Mouse (Mus musculus): ENCODE measurements around the gene Olfr1155. TPM values are rescaled to one million over a fixed set of nuclear protein-coding genes. Genes with fewer than 3 reads are reported as not detected.

Gene Olfr1155
- total RNA-seq (2018; cell fraction: chromatin; rRNA removed) = not detected
- not detected for total RNA-seq (2018; cell fraction: cytosol; rRNA removed)
- not detected for total RNA-seq (2018; cell fraction: nucleus; rRNA removed)
- not detected in 3 replicates for polyA plus RNA-seq (2018)

- 100% methylated on average over 1 of the region's 1 CpGs for WGBS (ENCODE audit: missing documents)
- Histone ChIP-seq H3K27ac (no peak within 1 kb of the TSS), H3K79me2 (ENCODE audit: inconsistent target) (no peaks in the 10 kb centered on the region), H3K4me3 (ENCODE audit: inconsistent target) (no peak within 1 kb of the TSS), H3K36me3 (ENCODE audit: inconsistent target) (no peaks in the 10 kb centered on the region)
Observed at GRCm38 (mm10) chr2:87945037-87945436, at the start of gene Olfr1155. Gene Olfr1155 (minus strand): TSS chr2:87945137.

DNA sequence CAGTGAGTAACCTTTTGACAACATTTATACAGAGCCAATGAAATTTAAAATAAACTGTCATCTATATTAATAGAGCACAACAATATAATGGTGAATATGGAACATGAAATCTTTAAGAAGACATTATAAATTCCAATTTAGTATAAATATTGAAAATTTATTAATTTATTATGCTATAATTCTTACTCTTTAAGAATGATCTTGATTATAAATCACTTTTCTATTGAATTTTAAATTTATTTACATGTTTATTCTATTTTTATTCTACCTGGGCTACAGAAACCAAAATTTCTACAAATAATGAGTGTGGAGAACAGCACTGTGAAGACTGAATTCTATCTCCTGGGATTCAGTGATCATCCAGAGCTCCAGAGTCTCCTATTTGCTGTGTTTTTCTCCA is 44.9 kb upstream of the Olfr1155 start, which contains the start of gene Olfr1158:
TSS of gene Olfr1158 (plus strand) at position 301 of the 400 bp plus-strand sequence.
- Histone ChIP-seq H3K79me2 (ENCODE audit: inconsistent target) (no peaks in the 10 kb centered on the region), H3K36me3 (ENCODE audit: inconsistent target) (no peaks in the 10 kb centered on the region), H3K4me3 (ENCODE audit: inconsistent target) (no peak within 1 kb of the TSS), H3K27ac (no peak within 1 kb of the TSS)

DNA sequence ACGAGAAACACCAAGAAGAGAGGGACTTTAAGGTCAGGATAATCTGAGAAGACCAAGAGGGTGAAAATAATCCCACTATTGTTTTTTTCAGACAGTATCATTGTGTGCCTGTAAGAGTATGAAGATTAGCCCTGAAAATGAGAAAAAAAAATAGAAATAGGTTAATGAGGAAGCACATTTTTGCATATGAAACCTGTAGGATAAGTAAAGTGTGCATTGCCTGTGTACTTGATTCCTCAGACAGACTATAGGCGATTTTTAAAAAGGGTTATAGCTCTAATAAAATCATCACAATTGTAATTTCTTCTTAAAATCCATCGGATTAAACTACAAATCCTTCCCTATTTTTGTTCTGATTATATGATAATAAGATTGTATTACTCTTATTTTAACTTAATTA is 29.6 kb upstream of the Olfr1155 start, which contains the start of gene Olfr74:
TSS of gene Olfr74 (minus strand) at position 101 of the 400 bp plus-strand sequence.
- 63% methylated on average over 3 of the region's 3 CpGs for WGBS (ENCODE audit: missing documents)
- Histone ChIP-seq H3K27ac (no peak within 1 kb of the TSS), H3K36me3 (ENCODE audit: inconsistent target) (no peaks in the 10 kb centered on the region), H3K4me3 (ENCODE audit: inconsistent target) (no peak within 1 kb of the TSS), H3K79me2 (ENCODE audit: inconsistent target) (no peaks in the 10 kb centered on the region)

DNA sequence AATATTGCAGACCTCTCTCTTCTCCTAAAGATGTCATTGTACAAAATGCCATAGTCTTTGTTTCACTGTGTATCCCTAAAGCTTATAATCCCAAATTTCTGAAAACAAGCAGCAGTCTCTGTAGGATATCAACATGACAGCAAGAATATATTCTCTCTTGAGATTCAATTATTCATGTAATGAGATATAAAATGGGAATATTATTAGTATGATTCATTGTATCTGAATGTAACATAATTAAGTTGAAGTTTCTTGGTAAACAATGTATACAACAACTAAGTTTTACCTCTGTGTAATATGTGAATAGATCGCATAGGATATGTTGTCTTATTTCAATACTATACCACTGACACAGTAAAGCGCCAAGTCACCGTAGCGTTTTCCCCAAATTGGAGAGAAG is 23.3 kb upstream of the Olfr1155 start, which contains the start of gene Olfr1157:
TSS of gene Olfr1157 (minus strand) at position 101 of the 400 bp plus-strand sequence.
- no peak within 1 kb of the TSS for H3K4me3 ChIP-seq (ENCODE audit: inconsistent target)
- H3K79me2 ChIP-seq (ENCODE audit: inconsistent target) = no peaks in the 10 kb centered on the region
- H3K27ac ChIP-seq = no peak within 1 kb of the TSS
- no peaks in the 10 kb centered on the region for H3K36me3 ChIP-seq (ENCODE audit: inconsistent target)
- 91% methylated on average over 3 of the region's 4 CpGs for WGBS (ENCODE audit: missing documents)

- Histone ChIP-seq H3K79me2 (ENCODE audit: inconsistent target) (no peaks in the 10 kb centered on the region), H3K27ac (no peak within 1 kb of the TSS), H3K4me3 (ENCODE audit: inconsistent target) (no peak within 1 kb of the TSS), H3K36me3 (ENCODE audit: inconsistent target) (no peaks in the 10 kb centered on the region)
Observed at GRCm38 (mm10) chr2:87953000-87953399, 8.1 kb upstream of the Olfr1155 start, which contains the start of gene Olfr1156. Gene Olfr1156 (minus strand): TSS chr2:87953100.

DNA sequence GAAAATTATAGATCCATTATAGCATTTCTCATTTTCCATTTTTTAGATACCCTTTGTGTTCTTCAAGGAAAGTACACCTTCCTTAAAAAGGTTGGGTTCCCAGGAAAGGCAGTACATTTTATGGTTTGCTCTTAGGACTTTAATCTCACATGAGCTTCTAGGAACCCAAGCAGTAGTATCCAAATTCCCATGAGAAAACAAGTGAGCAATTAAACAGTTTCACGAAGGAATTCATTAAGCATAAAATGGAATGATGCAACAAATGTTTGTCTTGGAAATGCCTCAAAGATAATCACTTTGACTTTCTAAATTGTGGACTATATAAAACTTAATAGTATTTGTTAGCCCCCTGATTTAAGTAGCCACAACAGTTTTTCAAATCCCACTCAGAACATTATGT is 39.9 kb downstream of the Olfr1155 start, which contains the start of gene Olfr1154:
TSS of gene Olfr1154 (minus strand) at position 101 of the 400 bp plus-strand sequence.
- no peak within 1 kb of the TSS for H3K27ac ChIP-seq
- H3K36me3 ChIP-seq (ENCODE audit: inconsistent target) = no peaks in the 10 kb centered on the region
- WGBS (ENCODE audit: missing documents) = 90% methylated on average over 1 of the region's 1 CpGs
- no peak within 1 kb of the TSS for H3K4me3 ChIP-seq (ENCODE audit: inconsistent target)
- H3K79me2 ChIP-seq (ENCODE audit: inconsistent target) = no peaks in the 10 kb centered on the region

GRCm38 (mm10) chr2:87894662-87895061 is 50.3 kb downstream of the Olfr1155 start, which contains the start of gene Olfr1153:
Gene Olfr1153 (plus strand): TSS chr2:87894962.
- no peaks in the 10 kb centered on the region for H3K79me2 ChIP-seq (ENCODE audit: inconsistent target)
- WGBS (ENCODE audit: missing documents) = 69% methylated on average over 1 of the region's 1 CpGs

More at GRCm38 (mm10) chr2:87894662-87895061, 50.3 kb downstream of the Olfr1155 start, which contains the start of gene Olfr1153:
- Histone ChIP-seq H3K36me3 (ENCODE audit: inconsistent target) (no peaks in the 10 kb centered on the region), H3K4me3 (ENCODE audit: inconsistent target) (no peak within 1 kb of the TSS), H3K27ac (no peak within 1 kb of the TSS)

Other genes with a start within 250 kb of the Olfr1155 start
- gene Olfr1137, start 232.0 kb downstream of the Olfr1155 start, polyA plus RNA-seq (2018) = not detected in 3 replicates
- gene Olfr1138, start 205.2 kb downstream of the Olfr1155 start, polyA plus RNA-seq (2018) = not detected in 3 replicates
- gene Olfr1140, start 201.4 kb downstream of the Olfr1155 start, polyA plus RNA-seq (2018) = not detected in 3 replicates
- gene Olfr1141, start 191.1 kb downstream of the Olfr1155 start, polyA plus RNA-seq (2018) = not detected in 3 replicates
- gene Olfr152, start 165.7 kb downstream of the Olfr1155 start, polyA plus RNA-seq (2018) = not detected in 3 replicates
- not detected in 3 replicates for gene Olfr1143, start 144.5 kb downstream of the Olfr1155 start, polyA plus RNA-seq (2018)
- gene Olfr1145, start 135.3 kb downstream of the Olfr1155 start, polyA plus RNA-seq (2018) = not detected in 3 replicates
- gene Olfr1148, start 114.6 kb downstream of the Olfr1155 start, polyA plus RNA-seq (2018) = not detected in 3 replicates
- gene Olfr1150-ps1, start 101.1 kb downstream of the Olfr1155 start, polyA plus RNA-seq (2018) = not detected in 3 replicates
- not detected in 3 replicates for gene Olfr1151, start 89.3 kb downstream of the Olfr1155 start, polyA plus RNA-seq (2018)
- gene Olfr1152, start 78.6 kb downstream of the Olfr1155 start, polyA plus RNA-seq (2018) = not detected in 3 replicates
- not detected in 3 replicates for gene Olfr1153, start 50.2 kb downstream of the Olfr1155 start, polyA plus RNA-seq (2018)
- not detected in 3 replicates for gene Olfr1154, start 40.0 kb downstream of the Olfr1155 start, polyA plus RNA-seq (2018)
- gene Olfr1156, start 8.0 kb upstream of the Olfr1155 start, polyA plus RNA-seq (2018) = not detected in 3 replicates
- gene Olfr1157, start 23.2 kb upstream of the Olfr1155 start, polyA plus RNA-seq (2018) = not detected in 3 replicates
- gene Olfr74, start 29.5 kb upstream of the Olfr1155 start, polyA plus RNA-seq (2018) = not detected in 3 replicates
- not detected in 3 replicates for gene Olfr1158, start 45.0 kb upstream of the Olfr1155 start, polyA plus RNA-seq (2018)
- not detected in 3 replicates for gene Olfr1160, start 63.1 kb upstream of the Olfr1155 start, polyA plus RNA-seq (2018)
- gene Olfr1161, start 77.6 kb upstream of the Olfr1155 start, polyA plus RNA-seq (2018) = not detected in 3 replicates
- gene Olfr73, start 92.6 kb upstream of the Olfr1155 start, polyA plus RNA-seq (2018) = not detected in 3 replicates
- not detected in 3 replicates for gene Olfr1162, start 106.0 kb upstream of the Olfr1155 start, polyA plus RNA-seq (2018)
- not detected in 3 replicates for gene Olfr1163, start 126.7 kb upstream of the Olfr1155 start, polyA plus RNA-seq (2018)
- not detected in 3 replicates for gene Olfr1164, start 148.8 kb upstream of the Olfr1155 start, polyA plus RNA-seq (2018)
- gene Olfr1166, start 183.1 kb upstream of the Olfr1155 start, polyA plus RNA-seq (2018) = not detected in 3 replicates
- gene Olfr1167, start 210.1 kb upstream of the Olfr1155 start, polyA plus RNA-seq (2018) = not detected in 3 replicates
- gene Olfr1168, start 236.7 kb upstream of the Olfr1155 start, polyA plus RNA-seq (2018) = not detected in 3 replicates

All from macrophage (primary cell).